ENCODE assay signal across 9 mouse cellular contexts in genomic region chr7:105519771-105520170, GRCm38 (mm10).
"Had no signal": no experiment of that assay in that cellular context is flagged by ENCODE, and none has a peak within 500 bp of the region (broad histone marks: within the 10 kb centered on the region; RNA-seq: fewer than 3 reads in every experiment).

No protein-coding gene starts in this region.

- DNase-seq: lung, adult 18-20 months; thymus, postnatal 36 days had no signal

- H3K9ac ChIP-seq: limb, embryonic 13.5 days; liver, embryonic 14.5 days; midbrain, embryonic 12.5 days; neural tube, embryonic 13.5 days; stomach, embryonic 15.5 days had no signal

- H3K4me3 ChIP-seq: limb, embryonic 13.5 days; midbrain, embryonic 12.5 days; neural tube, embryonic 13.5 days; stomach, embryonic 15.5 days had no signal

- H3K4me1 ChIP-seq: stomach, embryonic 15.5 days had no signal

- H3K4me2 ChIP-seq: limb, embryonic 13.5 days; midbrain, embryonic 12.5 days; neural tube, embryonic 13.5 days; stomach, embryonic 15.5 days had no signal

- H3K27me3 ChIP-seq: neural tube, embryonic 13.5 days; stomach, embryonic 15.5 days had no signal

- ATAC-seq: intestine, postnatal 0 days; midbrain, embryonic 16.5 days had no signal

- H3K36me3 ChIP-seq: limb, embryonic 13.5 days; midbrain, embryonic 12.5 days; neural tube, embryonic 13.5 days; stomach, embryonic 15.5 days had no signal

- H3K9me3 ChIP-seq: limb, embryonic 13.5 days; midbrain, embryonic 12.5 days; neural tube, embryonic 13.5 days; stomach, embryonic 15.5 days had no signal

- H3K27ac ChIP-seq: limb, embryonic 13.5 days; liver, embryonic 14.5 days; midbrain, embryonic 12.5 days; neural tube, embryonic 13.5 days; stomach, embryonic 15.5 days had no signal
